Mouse (Mus musculus): ENCODE results near the gene Lpar2.
A peak's percentile ranks its signal among the peaks of the same experiment; 100 is the strongest.

Gene Lpar2

GRCm38 (mm10) chr8:69822386-69823191, at the start of gene Lpar2:
Lpar2 (plus strand) TSS chr8:69822429.
- DNase-seq = peak; percentile 93

- peak; percentile 98 for DNase-seq
These were observed 47.6 kb upstream of the Lpar2 start, which contains the start of gene Gm20422 for GRCm38 (mm10) chr8:69774503-69775148. Gm20422 (minus strand) TSS chr8:69774886.

GRCm38 (mm10) chr8:69775149-69775534, 47.1 kb upstream of the Lpar2 start:
- DNase-seq = no peak

- DNase-seq = no peak
These were observed 45.1 kb upstream of the Lpar2 start for GRCm38 (mm10) chr8:69777111-69777510.

- no peak for DNase-seq
These were observed 33.1 kb upstream of the Lpar2 start for GRCm38 (mm10) chr8:69789105-69789504.

GRCm38 (mm10) chr8:69789731-69790130, 32.5 kb upstream of the Lpar2 start:
- no peak for DNase-seq

GRCm38 (mm10) chr8:69790364-69790763, 31.9 kb upstream of the Lpar2 start:
- DNase-seq = peak; percentile 40

- DNase-seq = peak; percentile 95
These were observed 31.4 kb upstream of the Lpar2 start, which contains the start of the genes Atp13a1 and Zfp866 for GRCm38 (mm10) chr8:69790773-69791367. Atp13a1 (plus strand) TSS chr8:69791163. Zfp866 (minus strand) TSS chr8:69791178.

GRCm38 (mm10) chr8:69791415-69792068, 30.7 kb upstream of the Lpar2 start:
- peak; percentile 65 for DNase-seq

GRCm38 (mm10) chr8:69793666-69794065, 28.6 kb upstream of the Lpar2 start:
- DNase-seq = no peak

- no peak for DNase-seq
These were observed 28.1 kb upstream of the Lpar2 start for GRCm38 (mm10) chr8:69794096-69794495.

- no peak for DNase-seq
These were observed 27.3 kb upstream of the Lpar2 start for GRCm38 (mm10) chr8:69794901-69795300.

GRCm38 (mm10) chr8:69796721-69797345, 25.4 kb upstream of the Lpar2 start:
- DNase-seq = no peak

GRCm38 (mm10) chr8:69797661-69798060, 24.6 kb upstream of the Lpar2 start:
- DNase-seq = no peak

- DNase-seq = no peak
These were observed 23.0 kb upstream of the Lpar2 start for GRCm38 (mm10) chr8:69799261-69799660.

- no peak for DNase-seq
These were observed 22.3 kb upstream of the Lpar2 start for GRCm38 (mm10) chr8:69799946-69800345.

GRCm38 (mm10) chr8:69801796-69802195, 20.4 kb upstream of the Lpar2 start:
- DNase-seq = no peak

GRCm38 (mm10) chr8:69802216-69802615, 20.0 kb upstream of the Lpar2 start:
- no peak for DNase-seq

- no peak for DNase-seq
These were observed 18.9 kb upstream of the Lpar2 start for GRCm38 (mm10) chr8:69803366-69803765.

- DNase-seq = no peak
These were observed 17.7 kb upstream of the Lpar2 start for GRCm38 (mm10) chr8:69804537-69804936.

- DNase-seq = no peak
These were observed 17.1 kb upstream of the Lpar2 start for GRCm38 (mm10) chr8:69805086-69805485.

GRCm38 (mm10) chr8:69805491-69805890, 16.7 kb upstream of the Lpar2 start:
- DNase-seq = no peak

GRCm38 (mm10) chr8:69807236-69807635, 15.0 kb upstream of the Lpar2 start:
- DNase-seq = no peak
